Mouse (Mus musculus) kidney, adult 8-10 months (tissue): ENCODE measurements around the gene Myh9.
A peak's percentile ranks its signal among the peaks of the same experiment; 100 is the strongest.

ENCODE experiments used
- DNase-seq, 2 experiments: peaks; one replicate each; pipeline ENCODE4 v3.0.0; 2022

Myh9 gene

GRCm38 (mm10) chr15:77841361-77842046 lies 471 bp downstream of the Myh9 start:
- peak; percentile 66 to 71 for DNase-seq

- no peak for DNase-seq
Measured at GRCm38 (mm10) chr15:77840450-77841360, 1.3 kb downstream of the Myh9 start.

- no peak for DNase-seq
Measured at GRCm38 (mm10) chr15:77839529-77840286, 2.3 kb downstream of the Myh9 start.

DNA sequence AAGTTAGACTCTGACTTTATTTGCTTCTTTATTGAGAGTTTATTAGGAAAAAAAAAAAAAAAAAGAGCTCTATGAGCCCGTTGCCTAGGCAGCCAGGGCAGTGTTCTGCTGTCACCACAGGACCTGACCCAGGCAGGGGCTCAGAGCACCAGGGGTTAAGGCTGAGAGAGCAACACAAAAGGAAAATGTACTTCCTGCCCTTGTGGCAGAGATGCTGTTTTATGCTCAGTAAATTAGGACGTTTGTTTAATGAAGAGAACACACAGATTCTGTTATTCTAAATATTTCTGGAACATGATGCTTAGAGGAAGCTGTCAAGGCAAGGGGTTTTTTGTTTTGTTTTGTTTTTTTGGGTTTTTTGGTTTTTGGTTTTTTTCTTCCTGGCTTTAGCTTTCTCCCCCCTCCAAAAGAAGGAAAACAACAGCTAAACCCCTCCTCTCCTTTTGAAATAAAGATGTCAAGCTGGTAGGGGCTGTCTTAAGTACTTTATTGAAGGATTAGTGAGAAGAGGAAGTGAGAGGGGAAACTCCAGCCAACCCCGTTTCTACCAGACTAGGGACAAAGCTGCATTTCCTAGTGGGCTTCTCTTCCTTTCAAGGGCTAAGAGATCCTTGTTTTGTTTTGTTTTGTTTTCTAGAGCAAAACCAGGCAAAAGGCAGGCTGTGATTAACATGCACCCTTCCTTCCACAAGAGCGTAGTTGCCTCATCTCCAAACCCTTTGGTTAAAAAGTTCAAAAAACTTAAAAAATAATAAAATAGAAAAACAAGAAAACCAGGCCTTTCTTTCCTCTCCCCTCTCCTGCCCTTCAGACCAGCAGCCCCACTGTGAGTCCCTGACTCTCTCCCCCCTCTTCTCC lies 3.2 kb downstream of the Myh9 start:
- DNase-seq: no peak

DNA sequence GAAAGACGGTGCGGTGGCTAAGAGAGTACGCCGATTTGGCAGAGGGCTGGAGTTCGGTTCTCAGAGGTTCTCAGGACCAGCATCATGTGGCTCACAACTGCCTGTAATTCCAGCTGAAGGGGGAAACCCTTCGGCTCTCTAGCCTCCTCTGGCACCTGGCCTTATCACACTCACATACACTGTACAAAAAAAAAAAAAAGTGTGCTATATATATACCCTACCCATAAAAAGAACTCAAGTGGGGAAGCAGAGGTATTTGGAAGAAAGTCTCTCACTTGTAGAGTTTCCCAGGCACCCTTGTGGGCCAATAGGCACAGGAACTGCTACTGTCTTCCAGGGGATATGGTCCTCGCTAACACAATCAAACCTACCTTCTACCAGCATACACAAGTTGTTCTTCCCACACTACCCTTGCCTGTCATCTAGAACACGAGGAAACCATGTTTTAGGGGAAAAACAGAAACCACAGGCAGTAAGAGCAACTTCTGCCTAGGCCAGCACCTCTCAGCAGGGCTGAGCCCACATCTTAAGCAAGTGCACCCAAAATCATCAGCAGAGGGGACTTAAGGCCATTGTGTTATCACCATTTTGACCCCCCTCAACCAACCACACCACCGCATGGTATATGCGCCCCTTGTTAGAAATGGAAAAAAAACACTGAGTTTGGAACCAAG lies 4.4 kb downstream of the Myh9 start:
- no peak for DNase-seq

DNA sequence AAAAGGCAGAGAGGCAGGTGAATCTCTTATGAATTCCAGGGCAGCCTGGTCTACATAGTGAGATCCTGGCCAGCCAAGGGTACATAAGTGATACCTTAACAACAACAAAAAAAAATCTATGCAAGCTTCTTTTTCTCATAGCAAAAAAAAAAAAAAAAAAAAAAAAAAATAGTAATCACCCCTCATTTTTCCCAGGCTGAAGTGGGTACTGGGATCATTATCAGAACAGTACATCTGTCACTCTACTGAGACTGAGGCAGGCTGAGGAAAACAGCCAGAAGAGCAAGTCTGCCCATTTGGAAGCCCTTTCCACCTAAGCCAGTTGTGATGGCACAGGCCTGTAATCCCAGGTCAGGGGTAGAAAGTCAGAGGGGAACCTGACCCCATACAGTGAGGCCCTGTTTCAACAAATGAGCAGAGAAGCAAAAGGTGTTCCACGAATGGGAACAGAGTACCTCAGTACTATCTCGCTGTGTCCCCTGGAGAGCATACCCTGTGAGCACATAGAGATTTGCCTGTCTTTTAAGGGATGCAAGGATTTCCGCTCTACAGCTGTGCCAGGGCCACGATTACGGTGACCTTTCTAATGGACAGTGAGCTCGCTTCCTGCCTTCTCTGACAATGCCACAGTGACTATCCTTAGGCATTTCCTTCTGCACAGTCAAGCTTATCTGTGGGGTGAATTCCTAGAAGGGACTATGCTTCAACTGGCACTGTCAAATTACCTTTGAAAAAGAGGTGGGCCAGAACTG lies 5.1 kb downstream of the Myh9 start:
- DNase-seq: peak in 1 of 2 experiments; percentile 44

- no peak for DNase-seq
Measured at GRCm38 (mm10) chr15:77835930-77836653, 5.9 kb downstream of the Myh9 start.

GRCm38 (mm10) chr15:77834336-77835268 lies 7.4 kb downstream of the Myh9 start:
- peak in 1 of 2 experiments; percentile 29 for DNase-seq

DNA sequence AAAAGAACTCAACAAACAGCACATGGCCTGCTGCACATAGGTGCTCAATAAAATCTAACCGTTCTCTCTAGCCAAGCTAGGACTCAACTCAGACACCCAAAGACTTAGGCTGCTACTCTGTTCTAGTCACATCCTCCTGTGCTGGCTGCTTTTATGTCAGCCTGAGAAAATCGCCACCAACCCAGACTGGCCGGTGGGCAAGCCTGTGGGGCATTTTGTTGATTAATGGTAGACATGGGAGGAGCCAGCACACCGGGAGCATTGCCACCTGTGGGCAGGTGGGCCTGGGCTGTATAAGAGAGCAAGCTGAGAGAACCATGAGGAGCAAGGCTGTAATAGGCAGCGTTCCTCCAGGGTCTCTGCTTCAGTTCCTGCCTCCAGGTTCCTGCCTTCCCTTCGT lies 8.2 kb downstream of the Myh9 start:
- DNase-seq: no peak

GRCm38 (mm10) chr15:77833083-77833482 lies 8.9 kb downstream of the Myh9 start:
- DNase-seq: no peak

DNA sequence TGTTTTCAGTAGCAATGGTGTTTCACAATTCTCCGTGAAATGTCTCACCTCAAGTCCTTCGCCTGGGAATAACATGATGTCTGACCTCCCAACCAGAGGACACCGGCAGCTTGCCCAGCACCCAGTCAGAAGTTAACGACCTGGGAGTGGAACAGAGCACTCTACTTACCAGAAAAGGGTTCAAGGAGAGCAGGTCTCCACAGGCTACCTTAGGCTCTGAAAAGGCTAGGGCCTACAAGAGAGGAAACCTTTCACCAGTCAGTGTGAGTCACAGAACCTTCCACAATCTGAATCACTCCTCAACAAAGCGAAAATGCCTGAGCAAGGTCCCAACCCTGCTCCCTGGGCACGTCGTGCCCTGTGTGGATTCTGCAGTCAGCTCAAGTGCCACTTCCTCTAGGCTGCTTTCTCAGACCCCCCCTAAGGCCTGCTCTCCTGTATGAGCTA lies 9.5 kb downstream of the Myh9 start:
- no peak for DNase-seq

- no peak for DNase-seq
Measured at GRCm38 (mm10) chr15:77831754-77832457, 10.1 kb downstream of the Myh9 start.

- DNase-seq: no peak
Measured at GRCm38 (mm10) chr15:77831138-77831579, 10.8 kb downstream of the Myh9 start.

GRCm38 (mm10) chr15:77830481-77831137 lies 11.4 kb downstream of the Myh9 start:
- DNase-seq: no peak

DNA sequence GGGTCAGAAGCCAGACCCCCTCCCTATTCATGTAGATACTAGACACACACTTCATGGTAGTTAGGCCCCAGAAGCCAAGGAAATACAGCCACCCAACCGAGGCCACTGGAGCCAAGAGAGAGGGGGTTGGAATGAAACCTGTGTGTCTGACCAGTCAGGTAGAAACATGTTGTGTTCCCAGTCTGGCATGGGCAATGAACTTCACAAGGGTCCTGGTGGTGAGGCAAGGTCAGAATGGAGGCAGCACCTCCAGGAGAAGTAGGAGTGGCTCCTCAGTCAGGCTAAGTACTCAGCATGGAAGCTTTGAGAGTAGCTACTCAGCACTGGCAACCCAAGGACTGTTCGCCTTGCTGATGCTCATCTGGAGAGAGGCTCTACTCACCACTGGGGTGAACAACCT lies 12.4 kb downstream of the Myh9 start:
- DNase-seq: no peak

DNA sequence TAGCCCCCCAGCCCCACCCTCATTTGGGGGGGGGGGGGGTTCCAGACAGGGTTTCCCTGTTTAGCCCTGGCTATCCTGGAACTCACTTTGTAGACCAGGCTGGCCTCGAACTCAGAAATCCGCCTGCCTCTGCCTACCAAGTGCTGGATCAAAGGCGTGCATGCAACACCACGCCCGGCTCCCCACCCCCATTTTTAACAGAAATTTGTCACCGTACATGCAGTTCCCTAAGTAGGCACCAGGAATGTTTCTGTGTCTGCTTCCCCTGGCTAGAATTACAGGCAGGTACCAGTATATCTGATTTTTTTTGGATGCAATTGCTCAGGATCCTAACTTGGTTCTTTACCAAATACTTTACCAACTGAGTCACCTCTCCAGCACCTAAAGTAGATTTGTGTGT lies 13.1 kb downstream of the Myh9 start:
- no peak for DNase-seq

DNA sequence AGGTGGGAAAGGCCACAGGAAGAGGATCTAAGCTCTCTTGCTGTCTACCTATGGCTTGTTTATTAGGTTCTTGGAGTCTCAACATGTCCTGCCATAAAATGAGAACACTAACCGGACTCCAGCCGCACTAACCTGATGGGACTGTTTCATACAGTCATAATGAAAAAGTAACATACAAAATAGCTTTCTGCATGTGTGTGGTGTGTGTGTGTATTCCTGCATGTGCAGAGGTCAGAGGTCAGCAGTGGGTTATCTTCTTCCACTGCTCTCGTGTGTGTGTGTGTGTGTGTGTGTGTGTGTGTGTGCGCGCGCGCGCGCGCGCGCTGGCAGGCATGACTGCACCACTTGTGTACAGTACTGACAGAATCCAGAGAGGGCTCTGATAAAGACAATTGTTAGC lies 13.7 kb downstream of the Myh9 start:
- DNase-seq: no peak

DNA sequence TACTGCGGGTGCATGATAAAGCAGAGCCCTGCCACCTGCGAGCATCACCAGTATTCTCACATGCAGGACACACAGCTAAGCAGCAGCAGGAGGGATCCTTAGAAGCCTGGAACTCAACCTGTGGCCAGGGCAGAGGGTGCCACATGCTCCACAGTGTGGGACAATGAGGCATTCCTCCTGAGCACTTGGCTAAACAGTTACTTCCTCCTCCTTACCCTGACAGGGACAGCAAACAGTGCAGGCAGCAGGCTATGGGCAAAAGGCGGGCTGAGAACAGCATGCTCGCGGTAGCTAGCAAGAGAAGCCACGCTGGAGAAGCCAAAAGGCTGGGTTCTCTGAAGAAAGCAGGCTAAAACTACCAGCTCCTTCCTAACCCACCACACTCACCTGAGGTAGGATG lies 14.2 kb downstream of the Myh9 start:
- no peak for DNase-seq
